Mouse (Mus musculus) activated CD4-positive, CD25-positive, alpha-beta regulatory T cell, adult 4 months (primary cell): ENCODE measurements around the gene Cfap20. TPM values are rescaled to one million over a fixed set of nuclear protein-coding genes. Genes with fewer than 3 reads are reported as not detected.
"Not testable (repeated sequence)": the region's sequence is repeated elsewhere in the genome, so short reads cannot be mapped to it uniquely, and the experiment has no call there.

Source experiments
- ATAC-seq: one replicate; pipeline ENCODE4 v1.8.0; 2017
- polyA plus RNA-seq, 2 experiments: library from polyadenylated mRNA; unstranded; fragments of 100-300 nt; shearing (Covaris generic); gene quantifications; one replicate each; pipeline ENCODE4 v1.2.1; 2017

The Cfap20 gene
- polyA plus RNA-seq, 2 experiments from 2014 or later = 65.2 to 66.9 TPM

- no peak for ATAC-seq
Measured at GRCm38 (mm10) chr8:95411309-95411972, 23.2 kb downstream of the Cfap20 start.

- ATAC-seq = no peak
Measured at GRCm38 (mm10) chr8:95409518-95409917, 25.2 kb downstream of the Cfap20 start.

DNA sequence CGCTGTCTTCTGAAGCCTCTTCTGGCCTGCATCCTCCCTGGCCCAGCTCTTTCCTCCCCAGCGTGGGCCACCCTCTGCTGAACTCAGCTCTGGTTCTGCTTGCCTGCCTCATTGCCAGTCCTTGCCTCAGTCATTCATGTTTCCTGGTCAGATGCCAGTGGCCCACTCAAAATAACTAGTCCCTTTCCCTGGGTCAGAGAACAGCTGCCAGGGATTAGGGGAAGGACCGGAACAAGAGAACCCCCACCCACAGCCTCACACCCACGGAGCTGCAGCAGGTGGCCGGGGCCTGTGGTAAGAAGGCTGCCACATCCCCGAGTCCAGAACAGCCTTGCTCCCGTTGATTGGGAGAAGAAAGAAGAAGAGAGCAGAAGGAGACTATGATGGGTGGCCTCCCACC lies 33.6 kb downstream of the Cfap20 start:
- no peak for ATAC-seq

DNA sequence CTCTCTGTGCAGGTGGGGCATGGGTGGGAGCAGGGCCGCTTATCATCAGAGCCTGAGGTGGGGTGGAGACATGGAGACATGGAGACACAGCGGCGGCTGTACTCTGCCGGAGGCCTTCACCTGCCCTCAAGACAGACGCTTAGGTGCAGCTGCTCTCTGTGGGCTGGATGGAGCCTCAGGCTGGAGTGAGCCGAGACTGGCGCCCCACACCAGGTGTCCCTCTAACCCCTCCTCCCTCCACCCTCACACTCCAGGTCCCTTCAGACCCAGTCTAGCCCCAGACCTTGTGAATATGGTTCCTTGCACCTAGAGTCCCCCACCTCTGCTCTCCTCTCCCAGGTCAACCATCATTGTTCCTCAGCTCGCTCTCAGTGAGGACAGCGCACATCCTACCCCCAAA lies 35.5 kb downstream of the Cfap20 start:
- ATAC-seq = no peak

DNA sequence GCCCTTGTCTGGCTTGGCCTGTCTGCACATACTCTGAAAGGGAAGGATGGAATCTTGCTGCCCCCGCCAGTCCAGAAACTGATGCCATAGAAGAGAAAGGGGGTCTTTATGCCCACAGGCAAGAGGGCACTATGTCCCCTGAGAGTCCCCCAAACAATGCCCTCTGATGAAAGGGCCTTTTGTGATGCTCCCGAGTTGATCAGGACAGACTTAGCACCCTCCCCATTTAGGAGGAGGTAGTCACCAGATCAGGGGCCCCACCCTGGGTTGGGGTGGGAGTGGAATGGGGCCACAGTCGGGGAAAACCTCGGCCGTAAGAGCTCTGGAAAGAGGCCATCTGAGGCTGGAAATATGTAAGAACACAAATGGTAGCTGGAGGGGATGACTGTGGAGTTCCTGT lies 37.5 kb downstream of the Cfap20 start:
- no peak for ATAC-seq

- ATAC-seq = no peak
Measured at GRCm38 (mm10) chr8:95396752-95397151, 37.9 kb downstream of the Cfap20 start.

- no peak for ATAC-seq
Measured at GRCm38 (mm10) chr8:95395186-95395918, 39.3 kb downstream of the Cfap20 start.

GRCm38 (mm10) chr8:95392604-95393003 lies 42.1 kb downstream of the Cfap20 start:
- ATAC-seq = no peak

DNA sequence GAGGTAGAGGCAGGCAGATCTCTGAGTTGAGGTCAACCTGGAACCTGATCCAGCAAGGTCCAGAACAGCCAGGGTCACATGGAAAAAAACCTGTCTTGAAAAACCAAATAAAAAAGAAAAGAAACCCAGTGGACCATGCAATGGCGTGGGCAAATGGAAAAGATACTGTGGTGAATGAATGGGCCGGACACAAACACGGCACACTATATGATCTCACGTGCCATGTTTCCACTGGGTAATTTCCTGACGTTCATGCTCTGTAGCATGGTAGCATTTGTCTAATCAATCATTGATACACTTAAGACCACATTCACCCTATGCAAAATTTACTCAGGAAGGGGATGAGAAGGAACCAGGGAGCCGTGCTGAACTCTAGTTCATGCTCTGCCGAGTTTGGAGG lies 43.6 kb downstream of the Cfap20 start:
- no peak for ATAC-seq

DNA sequence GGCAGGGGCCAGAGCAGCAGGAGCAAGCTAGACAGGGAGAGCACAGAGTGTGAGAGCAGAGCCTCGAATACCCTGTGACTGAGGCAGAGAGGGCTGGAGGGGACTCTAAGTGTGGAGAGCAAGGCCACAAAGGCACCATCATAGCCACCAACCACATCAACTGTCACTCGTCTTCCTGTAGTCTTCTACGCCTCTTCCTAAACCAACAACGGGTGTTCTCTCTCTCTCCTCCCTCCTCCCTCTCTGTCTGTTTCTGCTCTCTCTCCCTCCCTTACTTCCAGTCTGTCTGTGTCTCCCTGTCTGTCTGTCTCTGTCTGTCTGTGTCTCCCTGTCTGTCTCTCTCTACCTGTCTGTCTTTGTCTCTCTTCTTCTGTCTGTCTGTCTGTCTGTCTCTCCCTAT lies 44.4 kb downstream of the Cfap20 start:
- peak; percentile 23 for ATAC-seq

DNA sequence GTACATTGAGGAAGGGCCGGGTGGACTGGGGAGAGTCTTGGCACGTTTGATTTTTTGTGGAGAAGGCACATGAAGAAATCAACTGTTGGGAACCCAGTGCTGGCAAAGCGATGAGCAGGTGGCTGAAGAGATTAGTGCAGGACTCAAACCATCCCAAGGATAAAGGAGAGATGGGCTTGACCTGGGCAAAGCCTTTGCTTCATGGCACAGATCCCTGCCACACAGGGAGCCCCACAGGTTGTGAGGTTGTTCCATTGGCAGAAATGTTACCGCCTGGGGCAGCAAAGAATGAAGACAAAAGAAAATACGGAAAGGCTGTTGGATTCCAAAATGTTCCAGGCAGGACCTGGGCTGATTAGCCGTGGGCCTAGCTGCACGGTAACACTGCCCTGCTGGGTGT lies 46.7 kb downstream of the Cfap20 start:
- ATAC-seq = no peak

DNA sequence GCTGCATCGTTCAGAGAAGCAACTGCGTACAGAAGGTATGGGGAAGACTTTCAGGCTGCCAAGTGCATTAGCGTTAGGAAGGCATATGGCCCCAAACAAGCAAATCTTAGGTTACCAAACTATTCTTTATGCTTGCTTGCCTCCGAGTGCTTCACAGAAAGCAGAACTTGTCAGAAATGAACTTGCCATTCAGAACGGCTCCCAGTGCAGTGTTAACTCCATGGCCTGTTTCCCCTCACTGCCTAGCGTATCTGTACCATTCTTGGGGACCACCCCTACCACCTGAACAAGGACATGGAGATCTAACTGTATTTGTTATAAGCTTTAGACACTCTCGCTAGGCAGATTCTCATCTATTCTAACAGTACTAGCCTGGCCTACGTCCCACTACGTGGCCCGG lies 47.4 kb downstream of the Cfap20 start:
- ATAC-seq = no peak

GRCm38 (mm10) chr8:95386037-95386436 lies 48.6 kb downstream of the Cfap20 start:
- no peak for ATAC-seq

GRCm38 (mm10) chr8:95384501-95384900 lies 50.2 kb downstream of the Cfap20 start:
- no peak for ATAC-seq

DNA sequence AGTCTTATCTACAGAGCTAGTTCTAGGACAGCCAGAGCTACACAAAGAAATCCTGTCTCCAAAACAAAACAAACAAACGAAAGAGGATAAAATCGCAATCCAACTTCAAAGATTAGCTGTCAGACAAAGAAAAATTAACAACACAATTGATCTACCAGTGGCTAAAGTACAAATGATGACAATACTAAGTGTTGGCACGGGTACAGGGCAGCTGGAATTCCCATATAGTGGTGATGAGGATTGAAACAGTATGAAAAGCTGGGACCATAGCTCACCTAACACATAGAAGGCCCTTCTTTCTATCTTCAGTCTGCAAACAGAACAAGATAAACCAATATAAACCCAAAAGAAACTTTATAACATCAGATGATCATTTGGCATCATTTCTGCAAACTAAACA lies 53.1 kb downstream of the Cfap20 start:
- no peak for ATAC-seq

DNA sequence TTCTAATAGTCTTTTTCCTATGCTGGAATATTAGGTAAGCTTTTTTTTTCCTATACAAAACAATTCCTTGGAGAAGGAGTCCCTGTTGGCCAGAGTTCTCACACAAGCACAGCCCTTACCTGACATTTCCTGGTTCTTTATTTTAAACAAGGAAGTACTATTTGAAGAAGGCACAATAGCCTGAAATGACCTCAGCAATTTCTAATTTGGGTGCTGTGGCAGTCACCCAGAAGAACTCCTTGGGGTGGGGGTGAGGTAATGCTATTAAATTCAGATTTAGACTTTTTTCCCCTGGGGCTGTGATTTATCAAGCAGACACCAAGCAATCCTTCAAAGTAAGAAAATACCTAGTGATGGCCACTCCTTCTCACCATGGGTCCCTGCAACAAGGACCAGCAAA lies 53.7 kb downstream of the Cfap20 start:
- ATAC-seq = no peak

- not testable (repeated sequence) for ATAC-seq
Measured at GRCm38 (mm10) chr8:95378928-95379327, 55.7 kb downstream of the Cfap20 start.

DNA sequence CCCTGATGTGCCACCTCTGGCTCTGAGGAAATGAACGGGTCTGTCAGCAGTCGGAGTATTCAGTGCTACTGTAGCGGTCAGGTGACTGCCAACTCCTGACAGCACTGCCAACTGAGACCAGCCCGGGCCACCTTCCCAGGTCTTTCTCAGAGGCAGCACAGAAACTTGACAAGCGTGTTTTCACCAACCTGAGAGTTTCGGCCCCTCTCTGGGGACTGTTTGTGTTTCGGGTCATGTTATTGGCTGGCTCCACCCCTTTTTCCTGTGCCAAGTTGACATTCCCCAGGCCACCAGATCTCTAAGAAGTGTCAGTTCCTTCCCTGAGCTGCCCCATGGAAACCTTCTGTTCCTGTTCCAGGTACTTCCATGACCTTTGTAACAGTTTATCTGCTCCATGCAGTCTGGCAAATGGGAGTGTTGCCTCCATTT lies 56.8 kb downstream of the Cfap20 start:
- no peak for ATAC-seq

DNA sequence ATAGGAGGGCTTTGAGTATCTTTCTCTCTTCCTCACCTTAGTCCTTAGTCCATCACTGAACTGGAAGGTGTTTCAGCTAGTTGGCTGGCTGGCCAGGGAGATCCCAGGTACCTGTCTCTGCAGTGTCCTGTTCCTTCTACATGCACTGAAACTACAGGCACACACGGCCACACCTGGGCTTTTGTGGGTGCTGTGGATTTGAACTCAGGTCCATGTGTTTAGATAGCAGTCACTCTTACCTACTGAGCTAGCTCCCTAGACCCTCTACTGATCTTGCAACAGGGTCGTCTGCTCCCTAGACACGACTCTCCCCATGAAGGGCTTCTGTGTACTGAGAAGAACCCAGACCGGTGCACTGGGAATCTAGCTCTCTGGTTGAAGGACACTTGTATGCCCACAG lies 57.6 kb downstream of the Cfap20 start:
- no peak for ATAC-seq

DNA sequence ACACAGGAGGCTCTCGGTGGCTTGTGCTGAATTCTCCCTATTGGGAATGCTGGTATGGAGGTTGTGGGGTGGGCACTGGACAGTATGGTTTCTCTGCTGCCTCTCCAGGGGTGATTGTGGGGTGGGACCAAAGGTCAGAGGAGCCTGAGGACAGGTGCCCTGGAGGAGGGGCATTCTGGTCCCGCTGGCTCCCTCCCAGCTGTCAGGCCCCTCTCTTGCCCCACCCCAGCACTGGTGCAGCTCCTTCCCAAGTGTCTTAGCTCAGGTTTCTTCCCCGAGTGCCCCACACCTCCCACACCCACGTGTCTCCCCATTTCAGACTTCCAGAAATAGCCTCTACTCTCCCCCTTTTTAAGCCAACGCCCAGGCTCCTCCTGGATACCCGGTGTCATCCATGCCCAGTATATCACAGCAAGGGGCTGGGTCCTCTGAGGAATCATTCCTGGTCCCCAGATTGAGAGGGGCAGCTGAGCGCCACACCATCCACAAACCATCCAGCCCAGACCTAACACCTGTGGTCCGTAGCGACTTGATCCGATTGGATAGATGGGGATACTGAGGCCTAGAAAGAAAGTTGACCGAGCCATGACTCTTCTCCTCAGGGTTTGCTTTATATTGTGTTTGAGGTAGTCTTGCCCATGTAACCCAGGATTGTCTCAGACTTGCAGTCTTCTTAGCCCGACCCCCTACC lies 58.2 kb downstream of the Cfap20 start:
- ATAC-seq = no peak

DNA sequence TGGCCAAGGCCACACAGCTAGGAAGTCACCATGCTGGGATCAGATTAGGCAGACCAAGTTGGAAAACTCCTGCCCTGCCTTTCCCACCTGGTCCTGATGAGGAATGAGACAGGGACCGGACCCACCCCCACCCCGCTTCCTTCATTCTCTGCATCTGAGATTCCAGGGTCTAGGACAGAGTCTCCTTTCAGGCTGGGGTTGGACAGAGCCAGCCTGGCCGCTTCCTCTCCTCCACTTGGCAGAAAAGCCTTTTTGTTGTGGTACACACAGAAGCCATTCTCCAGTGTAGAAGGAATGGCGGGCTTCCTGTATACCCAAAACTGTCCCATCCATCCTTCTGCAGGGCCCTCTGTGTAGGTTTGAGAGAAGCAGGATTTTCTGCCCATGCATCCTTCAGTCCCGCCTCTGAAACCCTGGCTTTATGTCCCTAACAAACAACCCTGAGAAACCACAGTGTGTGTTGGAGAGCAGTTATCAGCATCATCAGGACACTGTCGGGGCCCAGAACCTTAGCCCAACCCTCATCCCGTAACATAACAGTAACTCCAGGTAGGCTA lies 59.2 kb downstream of the Cfap20 start:
- no peak for ATAC-seq

DNA sequence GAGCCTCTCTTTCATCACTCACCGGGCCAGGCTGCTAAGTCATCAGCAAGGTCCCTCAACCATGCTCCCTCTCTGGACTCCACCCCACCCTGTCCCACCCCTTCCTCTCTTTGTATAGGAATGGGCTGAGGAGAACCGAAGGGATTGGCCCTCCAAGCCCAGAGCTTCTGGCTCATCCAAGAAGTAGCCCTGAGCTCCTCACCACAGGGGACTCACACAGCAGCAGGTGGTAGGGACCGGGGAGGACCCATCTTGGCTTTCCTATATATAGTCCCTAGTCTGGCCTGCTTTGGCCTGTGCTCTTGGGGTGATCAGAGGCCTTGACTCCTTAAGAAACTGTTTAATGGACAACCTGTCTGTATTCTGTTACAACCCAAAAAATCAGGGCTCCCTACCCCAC lies 60.2 kb downstream of the Cfap20 start:
- no peak for ATAC-seq

DNA sequence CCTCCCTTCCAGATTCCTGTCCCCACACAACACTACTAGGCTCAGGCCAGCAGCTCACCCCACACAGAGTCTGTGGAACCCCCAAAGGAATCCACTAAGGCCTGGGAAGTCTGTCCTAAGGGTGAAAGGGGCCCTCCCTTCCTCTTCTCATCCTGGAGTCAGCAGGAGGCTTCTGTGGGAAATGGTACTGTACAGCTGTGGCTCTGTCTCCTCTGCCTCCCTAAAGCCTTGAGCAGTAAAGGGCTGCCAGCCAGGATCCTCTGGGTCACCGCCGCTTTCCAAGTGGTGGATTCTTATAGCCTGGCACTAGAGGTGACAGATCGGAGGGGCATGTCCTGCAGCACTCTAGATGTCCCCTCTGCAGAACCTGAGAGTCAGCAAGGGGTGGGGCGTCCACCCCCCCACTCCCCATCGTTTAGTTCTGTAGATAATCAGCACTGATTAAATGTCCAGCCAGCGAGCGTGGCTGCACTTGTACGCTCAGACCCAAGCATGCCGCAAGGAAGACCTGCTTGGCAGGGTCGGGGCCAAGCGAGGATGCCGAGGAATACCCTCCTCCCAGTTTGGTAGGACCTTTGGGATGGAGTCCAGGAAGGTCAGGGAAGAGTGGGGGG lies 61.2 kb downstream of the Cfap20 start:
- no peak for ATAC-seq
